Mouse (Mus musculus): ENCODE data around the gene Cryzl2. TPM values are rescaled to one million over a fixed set of nuclear protein-coding genes. Genes with fewer than 3 reads are reported as not detected.
A peak's percentile ranks its signal among the peaks of the same experiment; 100 is the strongest.

Cryzl2 gene
- total and polyA plus RNA-seq, 3 experiments = 0.04 to 0.12 TPM; not detected in 1

GRCm38 (mm10) chr1:157524775-157525174 is 66.4 kb downstream of the Cryzl2 start:
- Histone ChIP-seq H3K27ac (ENCODE audit: control insufficient read depth, low read depth, low read length) (no peak overlapping the region; the same call in 1 of the 2 replicates), H3K4me1 (ENCODE audit: control insufficient read depth in 1 of 2, insufficient read depth in 2 of 2, low read length in 2 of 2) (peaks cover 3 to 26% of the 10 kb centered on the region in 2 experiments), H3K4me3 (ENCODE audit: control insufficient read depth in 1 of 2, insufficient read depth in 1 of 2, low read depth in 2 of 2, low read length in 2 of 2) (no peak overlapping the region), H3K79me2 (ENCODE audit: control insufficient read depth, insufficient read depth, low read length, poor library complexity) (no peaks in the 10 kb centered on the region), H3K9me3 (replicated peaks; ENCODE audit: insufficient read depth, low read length) (no peaks in the 10 kb centered on the region), H3K9ac (ENCODE audit: control insufficient read depth, low read depth, low read length, poor library complexity, severe bottlenecking) (no peak overlapping the region), H3K36me3 (ENCODE audit: control insufficient read depth in 1 of 2, insufficient read depth in 2 of 2, low read length in 2 of 2) (peaks cover 0 to 11% of the 10 kb centered on the region in 2 experiments; a peak in 2 of 4 replicates), H3K27me3 (ENCODE audit: control insufficient read depth in 1 of 2, insufficient read depth in 2 of 2, low read length in 2 of 2) (no peaks in the 10 kb centered on the region)
- TF ChIP-seq MEF2A (IDR thresholded peaks at IDR 0.05; ENCODE audit: extremely low read depth, insufficient replicate concordance, low read depth, low read length, poor library complexity, severe bottlenecking) (0 out of 2 replicates have a peak, but pooled peaks have one; percentile 41), ZKSCAN1 (IDR thresholded peaks at IDR 0.05; ENCODE audit: low read depth, low read length) (no peak), TBP (IDR thresholded peaks at IDR 0.05; ENCODE audit: low read depth, low read length) (no peak), MAFK (IDR thresholded peaks at IDR 0.05; ENCODE audit: borderline replicate concordance, low read depth, low read length) (0 out of 2 replicates have a peak, but pooled peaks have one; percentile 8), RCOR1 (IDR thresholded peaks at IDR 0.05; ENCODE audit: low read depth, low read length) (peak; percentile 97), SIN3A (IDR thresholded peaks at IDR 0.05; ENCODE audit: low read length) (no peak), CTCF (IDR thresholded peaks at IDR 0.05 in 2 of 3, conservative IDR thresholded peaks at IDR 0.05 in 1 of 3; ENCODE audit: control insufficient read depth in 1 of 3, insufficient read depth in 1 of 3, low read depth in 2 of 3, low read length in 3 of 3, poor library complexity in 1 of 3, severe bottlenecking in 1 of 3) (no peak), GATA1 (IDR thresholded peaks at IDR 0.05; ENCODE audit: low read depth, low read length) (peak; percentile 82), MAX (IDR thresholded peaks at IDR 0.05; ENCODE audit: low read length) (0 out of 2 replicates have a peak, but pooled peaks have one; percentile 21), ETS1 (IDR thresholded peaks at IDR 0.05; ENCODE audit: low read depth, low read length) (peak; percentile 51; the same call in 1 of the 2 replicates), TCF12 (IDR thresholded peaks at IDR 0.05; ENCODE audit: low read depth, low read length) (0 out of 2 replicates have a peak, but pooled peaks have one; percentile 9), RAD21 (IDR thresholded peaks at IDR 0.05; ENCODE audit: low read depth, low read length) (no peak), GABPA (IDR thresholded peaks at IDR 0.05; ENCODE audit: low read depth, low read length) (no peak), UBTF (IDR thresholded peaks at IDR 0.05; ENCODE audit: borderline replicate concordance, insufficient read depth, low read depth, low read length) (no peak), EP300 (IDR thresholded peaks at IDR 0.05; ENCODE audit: low read depth in 1 of 2, low read length in 2 of 2) (peak; percentile 62 to 78; a peak in 3 of 4 replicates), MYB (IDR thresholded peaks at IDR 0.05; ENCODE audit: low read depth, low read length) (peak; percentile 71), POLR2A (IDR thresholded peaks at IDR 0.05; ENCODE audit: control insufficient read depth in 1 of 2, insufficient read depth in 1 of 2, low read depth in 1 of 2, low read length in 2 of 2, poor library complexity in 1 of 2) (no peak), MXI1 (IDR thresholded peaks at IDR 0.05; ENCODE audit: low read depth, low read length) (no peak)
- peak; percentile 55 for DNase-seq (ENCODE audit: low read depth, low spot score)

- no peaks in the 10 kb centered on the region for H3K27me3 ChIP-seq (ENCODE audit: control insufficient read depth in 1 of 2, insufficient read depth in 2 of 2, low read length in 2 of 2)
- no peak overlapping the region for H3K9ac ChIP-seq (ENCODE audit: control insufficient read depth, low read depth, low read length, poor library complexity, severe bottlenecking)
- DNase-seq (ENCODE audit: low read depth, low spot score) = no peak
- no peak overlapping the region for H3K27ac ChIP-seq (ENCODE audit: control insufficient read depth, low read depth, low read length)
- peaks cover 0 to 8% of the 10 kb centered on the region in 2 experiments; a peak in 2 of 4 replicates for H3K36me3 ChIP-seq (ENCODE audit: control insufficient read depth in 1 of 2, insufficient read depth in 2 of 2, low read length in 2 of 2)
- no peaks in the 10 kb centered on the region for H3K79me2 ChIP-seq (ENCODE audit: control insufficient read depth, insufficient read depth, low read length, poor library complexity)
- H3K4me3 ChIP-seq (ENCODE audit: control insufficient read depth in 1 of 2, insufficient read depth in 1 of 2, low read depth in 2 of 2, low read length in 2 of 2) = no peak overlapping the region
- H3K4me1 ChIP-seq (ENCODE audit: control insufficient read depth in 1 of 2, insufficient read depth in 2 of 2, low read length in 2 of 2) = peaks cover 3 to 23% of the 10 kb centered on the region in 2 experiments
- TF ChIP-seq GATA1 (IDR thresholded peaks at IDR 0.05; ENCODE audit: low read depth, low read length) (no peak), CTCF (IDR thresholded peaks at IDR 0.05 in 2 of 3, conservative IDR thresholded peaks at IDR 0.05 in 1 of 3; ENCODE audit: control insufficient read depth in 1 of 3, insufficient read depth in 1 of 3, low read depth in 2 of 3, low read length in 3 of 3, poor library complexity in 1 of 3, severe bottlenecking in 1 of 3) (no peak), KAT2A (conservative IDR thresholded peaks at IDR 0.05; ENCODE audit: low read depth, low read length) (no peak), POLR2AphosphoS5 (IDR thresholded peaks at IDR 0.05; ENCODE audit: borderline replicate concordance, low read depth, low read length) (no peak), CHD2 (IDR thresholded peaks at IDR 0.05; ENCODE audit: low read length) (no peak), RAD21 (IDR thresholded peaks at IDR 0.05; ENCODE audit: low read depth, low read length) (no peak), GABPA (IDR thresholded peaks at IDR 0.05; ENCODE audit: low read depth, low read length) (no peak), BHLHE40 (IDR thresholded peaks at IDR 0.05; ENCODE audit: borderline replicate concordance, low read depth, low read length) (no peak), ZNF384 (IDR thresholded peaks at IDR 0.05; ENCODE audit: low read depth, low read length) (no peak), TCF12 (IDR thresholded peaks at IDR 0.05; ENCODE audit: low read depth, low read length) (no peak), ZC3H11A (IDR thresholded peaks at IDR 0.05; ENCODE audit: low read depth, low read length) (no peak), RCOR1 (IDR thresholded peaks at IDR 0.05; ENCODE audit: low read depth, low read length) (no peak), USF2 (IDR thresholded peaks at IDR 0.05; ENCODE audit: borderline replicate concordance in 1 of 2, insufficient read depth in 1 of 2, low read depth in 1 of 2, low read length in 2 of 2) (no peak), UBTF (IDR thresholded peaks at IDR 0.05; ENCODE audit: borderline replicate concordance, insufficient read depth, low read depth, low read length) (no peak), MEF2A (IDR thresholded peaks at IDR 0.05; ENCODE audit: extremely low read depth, insufficient replicate concordance, low read depth, low read length, poor library complexity, severe bottlenecking) (no peak), TAL1 (IDR thresholded peaks at IDR 0.05; ENCODE audit: low read length) (no peak), MAFK (IDR thresholded peaks at IDR 0.05; ENCODE audit: borderline replicate concordance, low read depth, low read length) (no peak), MYB (IDR thresholded peaks at IDR 0.05; ENCODE audit: low read depth, low read length) (no peak)
- H3K9me3 ChIP-seq (replicated peaks; ENCODE audit: insufficient read depth, low read length) = no peaks in the 10 kb centered on the region
These were observed 67.4 kb downstream of the Cryzl2 start for GRCm38 (mm10) chr1:157525692-157526354.

All from MEL (cell line).